Mouse (Mus musculus): ENCODE results near the gene Ice2. TPM values are rescaled to one million over a fixed set of nuclear protein-coding genes. Genes with fewer than 3 reads are reported as not detected.

Gene Ice2
- polyA plus RNA-seq, 1 experiment from 2014 or later, result 5.1 TPM

GRCm38 (mm10) chr9:69477195-69477823 is 79.6 kb downstream of the Ice2 start:
- ATAC-seq (no peak), DNase-seq (no peak)
- H3K36me3 ChIP-seq (replicated peaks; ENCODE audit: insufficient read depth, low read length), result peaks cover 31% of the 10 kb centered on the region
- H3K4me3 ChIP-seq (ENCODE audit: low read depth, low read length), result no peak overlapping the region
- no peak overlapping the region for H3K27ac ChIP-seq (ENCODE audit: low read depth)
- H3K4me2 ChIP-seq (ENCODE audit: low read depth, low read length), result no peak overlapping the region
- no peaks in the 10 kb centered on the region for H3K9me3 ChIP-seq (ENCODE audit: low read length)
- H3K4me1 ChIP-seq (ENCODE audit: insufficient read depth), result peaks cover 4% of the 10 kb centered on the region; the same call in 1 of the 2 replicates
- TF ChIP-seq EP300 (IDR thresholded peaks at IDR 0.05; ENCODE audit: low read depth), result no peak
- TF ChIP-seq CTCF (IDR thresholded peaks at IDR 0.05; ENCODE audit: low read depth), result no peak
- no peaks in the 10 kb centered on the region for H3K27me3 ChIP-seq (ENCODE audit: insufficient read depth, low read length)
- H3K9ac ChIP-seq (replicated peaks), result no peak overlapping the region
- WGBS (ENCODE audit: insufficient replicate concordance), result 74% methylated on average over 14 of the region's 14 CpGs

- H3K27ac ChIP-seq (ENCODE audit: low read depth), result no peak overlapping the region
- TF ChIP-seq CTCF (IDR thresholded peaks at IDR 0.05; ENCODE audit: low read depth) (no peak), EP300 (IDR thresholded peaks at IDR 0.05; ENCODE audit: low read depth) (no peak)
- 45% methylated on average over 6 of the region's 6 CpGs for WGBS (ENCODE audit: insufficient replicate concordance)
- no peak overlapping the region for H3K4me2 ChIP-seq (ENCODE audit: low read depth, low read length)
- no peaks in the 10 kb centered on the region for H3K9me3 ChIP-seq (ENCODE audit: low read length)
- H3K9ac ChIP-seq (replicated peaks), result no peak overlapping the region
- DNase-seq, result no peak
- H3K36me3 ChIP-seq (replicated peaks; ENCODE audit: insufficient read depth, low read length), result peaks cover 34% of the 10 kb centered on the region
- H3K4me3 ChIP-seq (ENCODE audit: low read depth, low read length), result no peak overlapping the region
- no peaks in the 10 kb centered on the region for H3K27me3 ChIP-seq (ENCODE audit: insufficient read depth, low read length)
- no peak for ATAC-seq
- H3K4me1 ChIP-seq (ENCODE audit: insufficient read depth), result no peaks in the 10 kb centered on the region
These were observed 80.1 kb downstream of the Ice2 start for GRCm38 (mm10) chr9:69477824-69478222.

- Histone ChIP-seq H3K4me2 (ENCODE audit: low read depth, low read length) (no peak overlapping the region), H3K27me3 (ENCODE audit: insufficient read depth, low read length) (no peaks in the 10 kb centered on the region), H3K36me3 (replicated peaks; ENCODE audit: insufficient read depth, low read length) (peaks cover 51% of the 10 kb centered on the region), H3K27ac (ENCODE audit: low read depth) (no peak overlapping the region), H3K4me3 (ENCODE audit: low read depth, low read length) (no peak overlapping the region), H3K9me3 (ENCODE audit: low read length) (no peaks in the 10 kb centered on the region), H3K4me1 (ENCODE audit: insufficient read depth) (no peaks in the 10 kb centered on the region), H3K9ac (replicated peaks) (no peak overlapping the region)
- 0 out of 2 replicates have a peak, but pooled peaks have one; percentile 40 for ATAC-seq
- peak; percentile 80 for DNase-seq
- 0% methylated on average over 1 of the region's 1 CpGs for WGBS (ENCODE audit: insufficient replicate concordance)
- TF ChIP-seq CTCF (IDR thresholded peaks at IDR 0.05; ENCODE audit: low read depth) (peak; percentile 88), EP300 (IDR thresholded peaks at IDR 0.05; ENCODE audit: low read depth) (no peak)
These were observed 82.6 kb downstream of the Ice2 start for GRCm38 (mm10) chr9:69480344-69480743.

Small RNA genes within 50 kb of the gene (microRNA-seq; reads per million reads assigned to microRNA genes)
- 2.4 reads per million for gene Mir3109

Other genes with a start within 250 kb of the Ice2 start
- gene Anxa2, start 55.7 kb downstream of the Ice2 start, polyA plus RNA-seq (2015; fragmentation: Nextera tagmentation; extraction: Ambion mirVana), result 68.2 and 78.3 TPM in 2 replicates

Data from liver, postnatal 0 days (tissue).